Mouse (Mus musculus) midbrain, embryonic 11.5 days (tissue): ENCODE results near the gene Thap11. TPM values are rescaled to one million over a fixed set of nuclear protein-coding genes. Genes with fewer than 3 reads are reported as not detected.

ENCODE experiments used
- ATAC-seq: fragments of 200-750 bp; cut with Nextera tagmentation; 2 replicates; pipeline ENCODE4 v1.8.0; 2017; ENCODE audit warnings: moderate TSS enrichment, moderate library complexity; ENCODE audit not compliant: low FRiP score
- DNase-seq: peaks from one replicate; pipeline ENCODE4 v3.0.0; 2015; ENCODE audit warnings: low spot score; ENCODE audit errors: missing footprints
- H3K27ac ChIP-seq: fragments of 300-500 bp; sonication (generic); 2 replicates; pipeline ENCODE4 v1.5.1; 2014; ENCODE audit warnings: low read depth, low read length
- H3K27me3 ChIP-seq: fragments of 300-500 bp; sonication (generic); 2 replicates; pipeline ENCODE4 v1.6.1; 2014; ENCODE audit warnings: mild to moderate bottlenecking, low read length, moderate library complexity, mixed read lengths; ENCODE audit not compliant: control insufficient read depth, insufficient read depth
- H3K36me3 ChIP-seq: fragments of 300-500 bp; sonication (generic); 2 replicates; pipeline ENCODE4 v1.6.1; 2014; ENCODE audit warnings: mild to moderate bottlenecking, low read length, moderate library complexity, mixed read lengths; ENCODE audit not compliant: control insufficient read depth, insufficient read depth
- H3K4me1 ChIP-seq: fragments of 300-500 bp; sonication (generic); 2 replicates; pipeline ENCODE4 v1.6.1; 2014; ENCODE audit warnings: low read length; ENCODE audit not compliant: control insufficient read depth, insufficient read depth
- H3K4me2 ChIP-seq: fragments of 300-500 bp; sonication (generic); 2 replicates; pipeline ENCODE4 v1.6.1; 2014; ENCODE audit warnings: mild to moderate bottlenecking, moderate library complexity
- H3K4me3 ChIP-seq: fragments of 300-500 bp; sonication (generic); 2 replicates; pipeline ENCODE4 v1.5.1; 2014; ENCODE audit warnings: low read depth, low read length
- H3K9ac ChIP-seq: fragments of 300-500 bp; sonication (generic); 2 replicates; pipeline ENCODE4 v1.6.1; 2014; ENCODE audit warnings: low read length
- H3K9me3 ChIP-seq: fragments of 300-500 bp; sonication (generic); 2 replicates; pipeline ENCODE4 v1.6.1; 2016; ENCODE audit warnings: low read length; ENCODE audit not compliant: control insufficient read depth
- WGBS: fragments of 180-500 bp; shearing (Covaris S2); extraction: QIAGEN DNeasy Blood & Tissue Kit; methylation state at CpG from one replicate; pipeline ENCODE4 v1.1.7; 2014; 5-methylcytosine and 5-hydroxymethylcytosine counted together
- polyA plus RNA-seq: library from polyadenylated mRNA; unstranded; fragments of >200 nt; fragmentation: Nextera tagmentation; extraction: Ambion mirVana; gene quantifications from 2 replicates; pipeline ENCODE4 v1.2.1, GENCODE M21; 2014

The Thap11 gene
- polyA plus RNA-seq, 1 experiment from 2014 or later, result 70.5 TPM

DNA sequence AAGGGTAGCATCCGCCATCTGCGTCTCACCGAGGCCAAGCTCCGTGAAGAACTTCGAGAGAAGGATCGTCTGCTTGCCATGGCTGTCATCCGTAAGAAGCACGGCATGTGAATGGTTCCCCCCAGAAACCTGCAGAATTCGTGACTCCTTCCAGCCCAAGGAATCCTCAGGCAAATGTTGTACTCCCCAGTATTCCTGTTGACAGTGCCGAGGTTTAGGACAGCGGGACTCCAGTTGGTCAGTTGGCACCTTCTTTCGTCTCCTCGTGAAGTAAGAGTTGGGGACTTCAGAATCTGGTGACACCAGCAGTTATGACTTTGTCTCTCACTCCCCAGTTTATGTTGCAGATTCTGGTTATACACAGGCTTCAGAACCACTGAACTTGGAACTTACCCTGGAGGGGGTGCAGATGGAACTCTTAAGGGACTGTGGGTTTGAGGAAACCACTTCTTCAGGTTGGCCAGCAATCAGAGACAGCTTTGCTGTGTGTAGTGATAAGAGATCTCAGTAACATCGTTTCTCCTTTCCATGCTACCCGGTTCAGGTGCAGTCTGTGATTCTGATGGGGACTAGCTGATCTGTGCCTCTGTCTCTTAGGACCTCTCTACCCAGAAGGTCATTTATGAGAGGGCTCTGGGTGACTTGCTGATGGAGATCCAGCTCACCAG is 1.4 kb downstream of the Thap11 start:
- no peak for ATAC-seq
- no peak for DNase-seq
- Histone ChIP-seq H3K4me2 (peak overlapping the region; percentile 98), H3K4me1 (peaks cover 29% of the 10 kb centered on the region), H3K36me3 (no peaks in the 10 kb centered on the region), H3K27me3 (no peaks in the 10 kb centered on the region), H3K9ac (peak overlapping the region; percentile 61), H3K9me3 (no peaks in the 10 kb centered on the region), H3K27ac (no peak overlapping the region), H3K4me3 (peak overlapping the region; percentile 71)
- WGBS, result 26% methylated on average over 15 of the region's 15 CpGs

DNA sequence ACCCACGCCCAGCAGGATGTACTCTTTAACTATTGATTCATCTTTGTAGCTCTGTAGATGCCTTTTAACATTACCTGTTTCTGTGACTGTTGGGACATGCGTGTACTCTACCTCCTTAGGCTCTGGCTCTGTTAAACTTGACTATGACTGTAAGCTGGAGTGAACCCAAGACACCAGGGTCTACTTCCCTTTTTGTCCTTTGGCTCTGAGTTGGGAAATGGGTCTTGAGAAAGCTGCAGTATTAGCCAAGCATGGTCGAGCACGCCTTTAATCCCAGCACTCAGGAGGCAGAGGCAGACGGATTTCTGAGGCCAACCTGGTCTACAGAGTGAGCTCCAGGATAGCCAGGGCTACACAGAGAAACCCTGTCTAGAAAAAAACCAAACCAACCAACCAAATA is 3.6 kb downstream of the Thap11 start:
- peaks cover 43% of the 10 kb centered on the region for H3K4me1 ChIP-seq
- no peaks in the 10 kb centered on the region for H3K36me3 ChIP-seq
- H3K9ac ChIP-seq, result no peak overlapping the region
- ATAC-seq, result no peak
- no peak for DNase-seq
- 79% methylated on average over 5 of the region's 5 CpGs for WGBS
- H3K4me2 ChIP-seq, result no peak overlapping the region
- no peaks in the 10 kb centered on the region for H3K9me3 ChIP-seq
- H3K27me3 ChIP-seq, result no peaks in the 10 kb centered on the region
- H3K27ac ChIP-seq, result no peak overlapping the region
- no peak overlapping the region for H3K4me3 ChIP-seq

DNA sequence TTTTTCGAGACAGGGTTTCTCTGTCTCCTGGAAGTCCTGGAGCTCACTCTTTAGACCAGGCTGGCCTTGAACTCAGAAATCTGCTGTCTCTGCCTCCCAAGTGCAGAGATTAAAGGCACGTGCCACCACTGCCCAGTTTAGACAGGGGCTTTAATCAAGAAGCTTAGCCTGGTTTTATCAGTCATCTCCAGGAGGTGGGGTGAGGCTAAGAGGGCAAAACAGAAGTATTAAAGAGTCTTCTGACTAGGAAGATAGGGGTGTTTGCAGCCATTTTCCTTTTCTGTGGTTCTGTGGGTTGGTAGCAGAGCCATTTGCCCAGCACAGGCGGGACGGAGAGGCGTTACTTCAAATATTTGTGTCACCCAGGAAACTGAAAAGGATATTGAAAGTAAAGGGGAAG is 4.4 kb downstream of the Thap11 start:
- DNase-seq, result no peak
- no peak for ATAC-seq
- H3K4me1 ChIP-seq, result peaks cover 45% of the 10 kb centered on the region
- H3K27me3 ChIP-seq, result no peaks in the 10 kb centered on the region
- WGBS, result 82% methylated on average over 5 of the region's 5 CpGs
- H3K9ac ChIP-seq, result no peak overlapping the region
- no peak overlapping the region for H3K4me3 ChIP-seq
- H3K27ac ChIP-seq, result no peak overlapping the region
- no peaks in the 10 kb centered on the region for H3K9me3 ChIP-seq
- no peak overlapping the region for H3K4me2 ChIP-seq
- no peaks in the 10 kb centered on the region for H3K36me3 ChIP-seq

DNA sequence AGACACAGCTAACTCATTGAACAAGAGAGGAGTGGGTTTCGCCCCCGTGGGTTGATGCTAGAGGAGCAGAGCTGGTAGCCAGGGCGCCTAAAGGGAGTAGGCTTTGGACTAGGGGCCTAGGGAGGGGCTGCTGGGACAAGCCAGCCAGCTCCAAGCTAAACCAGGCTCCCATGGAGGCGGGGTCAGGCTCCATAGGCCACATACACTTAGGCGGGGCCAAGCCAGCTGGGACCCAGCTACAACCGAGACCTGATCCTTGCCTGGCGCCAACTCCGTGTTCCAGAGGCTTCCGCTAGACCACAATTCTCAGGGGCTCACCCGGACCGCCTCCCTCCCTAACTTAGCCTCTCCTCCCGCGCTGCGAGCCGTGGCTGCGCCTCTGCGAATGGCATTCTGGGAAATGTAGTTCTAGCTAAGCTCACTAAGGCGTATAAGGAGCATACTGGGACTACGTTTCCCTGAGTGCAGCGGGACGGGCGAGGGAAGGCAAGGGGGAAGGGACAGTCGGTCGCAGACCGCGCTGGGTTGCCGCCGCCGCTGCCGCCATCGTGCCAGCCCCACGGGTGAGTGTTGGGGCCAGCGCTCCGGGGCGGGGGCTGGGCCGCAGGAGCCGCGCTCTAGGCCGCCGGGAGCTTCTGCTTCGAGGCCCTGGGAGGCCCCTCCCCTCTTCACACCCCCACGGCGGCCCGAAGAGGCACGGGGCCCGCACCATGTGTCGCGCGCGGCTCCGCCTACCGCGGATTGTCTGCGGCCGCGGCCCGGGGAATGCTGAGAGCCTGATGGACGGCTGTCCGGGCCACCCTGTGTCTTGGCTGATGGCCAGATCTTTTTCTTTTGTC is 5.4 kb downstream of the Thap11 start, which contains the start of gene Nutf2:
Gene Nutf2 (plus strand): TSS at position 438 of the 839 bp plus-strand sequence.
- Histone ChIP-seq H3K4me3 (peak within 1 kb of the TSS; percentile 95), H3K27me3 (no peaks in the 10 kb centered on the region), H3K9me3 (no peaks in the 10 kb centered on the region), H3K4me1 (peaks cover 45% of the 10 kb centered on the region), H3K27ac (peak within 1 kb of the TSS; percentile 66), H3K9ac (peak within 1 kb of the TSS; percentile 93), H3K36me3 (no peaks in the 10 kb centered on the region), H3K4me2 (peak within 1 kb of the TSS; percentile 86)
- WGBS, result under 1% methylated on average over 59 of the region's 59 CpGs
- DNase-seq (peak; percentile 98), ATAC-seq (peak; percentile 97)

DNA sequence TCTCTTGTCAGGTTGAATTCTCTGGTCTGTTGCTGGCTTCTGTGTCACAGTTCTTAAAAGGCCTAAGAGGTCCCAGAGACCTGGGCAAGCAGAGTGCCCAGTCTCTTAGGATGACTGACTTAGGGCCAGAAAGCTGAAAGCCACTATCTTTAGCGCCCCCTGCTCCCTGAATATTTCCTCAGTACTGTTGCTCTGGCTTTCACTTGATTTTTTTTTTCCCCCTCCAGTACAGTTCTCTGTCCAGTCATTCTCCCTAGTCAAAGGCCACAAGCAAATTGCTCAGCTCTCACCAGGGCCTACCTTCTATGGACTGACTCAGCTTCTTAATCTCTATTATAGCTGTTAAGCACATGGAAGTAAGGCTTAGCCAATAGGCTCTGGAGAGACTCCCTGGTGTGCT is 7.0 kb downstream of the Thap11 start:
- peak overlapping the region; percentile 86 for H3K4me2 ChIP-seq
- H3K27me3 ChIP-seq, result no peaks in the 10 kb centered on the region
- ATAC-seq (no peak), DNase-seq (no peak)
- H3K9ac ChIP-seq, result peak overlapping the region; percentile 93
- H3K9me3 ChIP-seq, result no peaks in the 10 kb centered on the region
- H3K27ac ChIP-seq, result no peak overlapping the region
- H3K4me1 ChIP-seq, result peaks cover 33% of the 10 kb centered on the region
- peaks cover 10% of the 10 kb centered on the region for H3K36me3 ChIP-seq
- 6% methylated on average over 1 of the region's 1 CpGs for WGBS
- H3K4me3 ChIP-seq, result peak overlapping the region; percentile 95

DNA sequence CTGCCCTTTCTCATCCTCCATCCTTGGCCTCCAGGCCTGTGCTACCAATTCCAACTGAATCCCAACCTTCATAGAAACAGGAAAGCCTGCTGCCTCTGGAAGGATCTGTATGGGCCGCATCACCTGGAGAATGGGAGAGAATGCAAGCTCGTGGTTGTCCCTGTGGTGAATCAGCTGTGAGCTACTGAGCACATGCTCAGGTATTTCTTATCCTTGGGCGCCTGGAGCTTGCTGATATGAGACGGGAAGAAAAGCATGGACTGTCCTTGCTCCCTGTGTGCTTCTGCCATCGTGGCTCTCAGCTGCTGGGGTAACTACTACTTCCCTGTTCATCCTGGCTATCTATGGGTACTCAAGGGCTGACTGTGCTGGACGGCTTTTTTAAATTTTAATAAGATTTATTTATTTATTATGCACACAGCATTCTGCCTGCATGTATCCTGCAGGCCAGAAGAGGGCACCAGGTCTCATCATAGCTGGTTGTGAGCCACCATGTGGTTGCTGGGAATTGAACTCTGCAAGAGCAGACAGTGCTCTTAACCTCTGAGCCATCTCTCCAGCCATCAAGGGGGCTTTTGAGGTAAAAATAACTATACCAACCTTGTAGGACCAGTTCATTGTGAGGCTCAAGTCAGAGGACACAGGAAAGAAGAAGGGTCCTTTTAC is 11.6 kb downstream of the Thap11 start:
- DNase-seq, result no peak
- H3K4me3 ChIP-seq, result no peak overlapping the region
- 82% methylated on average over 6 of the region's 6 CpGs for WGBS
- H3K27ac ChIP-seq, result no peak overlapping the region
- H3K27me3 ChIP-seq, result no peaks in the 10 kb centered on the region
- H3K9ac ChIP-seq, result no peak overlapping the region
- H3K9me3 ChIP-seq, result no peaks in the 10 kb centered on the region
- H3K4me2 ChIP-seq, result no peak overlapping the region
- ATAC-seq, result no peak
- H3K36me3 ChIP-seq, result peaks cover 20% of the 10 kb centered on the region
- peaks cover 13% of the 10 kb centered on the region for H3K4me1 ChIP-seq

DNA sequence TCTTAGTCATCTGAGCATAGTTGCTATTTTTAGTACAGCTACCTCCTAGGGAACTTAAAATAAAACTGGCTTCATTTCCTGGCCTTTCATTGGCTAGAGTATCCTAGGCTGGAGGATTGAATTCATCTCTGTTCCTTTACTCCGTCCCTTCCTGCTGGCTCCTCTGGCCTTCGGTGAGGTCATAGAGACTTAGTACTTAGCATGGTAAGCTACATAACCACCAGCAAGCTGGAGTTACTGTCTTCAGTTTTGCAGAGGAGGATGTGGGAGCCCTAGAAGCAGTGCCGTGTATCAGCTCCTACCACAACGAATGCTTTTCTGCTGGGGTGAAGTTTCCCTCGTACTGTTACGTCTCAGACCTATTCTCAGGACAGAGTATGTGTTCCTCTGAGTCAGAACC is 19.4 kb downstream of the Thap11 start:
- ATAC-seq, result no peak
- 91% methylated on average over 6 of the region's 6 CpGs for WGBS
- Histone ChIP-seq H3K36me3 (peaks cover 29% of the 10 kb centered on the region), H3K4me1 (no peaks in the 10 kb centered on the region), H3K9ac (no peak overlapping the region), H3K4me3 (no peak overlapping the region), H3K27me3 (no peaks in the 10 kb centered on the region), H3K4me2 (no peak overlapping the region), H3K9me3 (no peaks in the 10 kb centered on the region), H3K27ac (no peak overlapping the region)
- no peak for DNase-seq

DNA sequence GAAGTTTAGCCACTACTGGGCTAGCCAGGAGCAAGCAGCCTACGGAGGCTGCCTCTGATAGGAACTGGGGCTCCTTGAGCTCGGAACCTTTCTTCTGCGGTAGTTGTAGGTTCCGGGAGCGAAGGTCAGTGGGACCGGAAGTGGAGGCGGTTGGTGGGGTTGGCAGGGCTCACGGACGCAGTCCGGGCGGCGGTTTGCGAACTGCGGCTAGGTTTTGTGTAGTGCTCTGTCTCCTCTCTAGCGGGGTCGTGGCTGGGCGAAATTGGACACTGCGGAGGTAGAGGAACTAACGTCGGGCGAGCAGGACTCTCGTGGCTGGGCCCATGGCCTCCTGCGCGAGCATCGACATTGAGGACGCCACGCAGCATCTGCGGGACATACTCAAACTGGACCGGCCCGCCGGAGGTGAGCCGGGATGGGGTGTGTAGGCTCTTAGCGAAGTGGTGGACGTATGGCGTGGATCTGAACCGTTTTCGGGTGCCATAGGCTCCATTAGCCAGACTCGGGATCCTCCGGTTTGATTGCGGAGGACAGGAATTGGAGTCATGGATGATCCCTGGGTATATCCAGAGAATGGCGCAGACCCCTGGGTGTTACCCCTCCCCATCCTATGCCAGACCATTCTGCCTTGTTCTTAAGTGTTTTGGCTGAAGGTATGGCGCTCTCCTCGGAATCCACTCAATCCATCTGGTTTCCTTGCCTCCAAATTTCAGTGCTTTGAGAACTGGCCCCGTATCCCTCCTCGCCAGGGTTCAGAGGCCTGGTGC is 26.0 kb downstream of the Thap11 start, which contains the start of gene Edc4:
Gene Edc4 (plus strand): TSS at position 128 of the 767 bp plus-strand sequence.
- Histone ChIP-seq H3K36me3 (peaks cover 25% of the 10 kb centered on the region), H3K4me3 (peak within 1 kb of the TSS; percentile 74), H3K4me2 (peak within 1 kb of the TSS; percentile 60), H3K9me3 (no peaks in the 10 kb centered on the region), H3K4me1 (peaks cover 16% of the 10 kb centered on the region), H3K9ac (peak within 1 kb of the TSS; percentile 86), H3K27ac (no peak within 1 kb of the TSS), H3K27me3 (no peaks in the 10 kb centered on the region)
- 2% methylated on average over 45 of the region's 45 CpGs for WGBS
- ATAC-seq (peak; percentile 79), DNase-seq (peak; percentile 99)
